Comparison of ENCODE assay signal across 15 mouse cellular contexts in genomic region chr8:10974659-10975058, GRCm38 (mm10). TPM values are rescaled to one million over a fixed set of nuclear protein-coding genes. Genes with fewer than 3 reads are reported as not detected.
DNase-seq lines count a peak whose midpoint lies in the region; ATAC-seq and TF ChIP-seq lines count a peak whose summit lies in the region.
"Had no signal": no experiment of that assay in that cellular context is flagged by ENCODE, and none has a peak within 500 bp of the region (broad histone marks: within the 10 kb centered on the region; RNA-seq: fewer than 3 reads in every experiment).

No protein-coding gene starts in this region.

- DNase-seq in heart, adult 9 months (ENCODE audit: low spot score in 2 of 2): no peak
- peak; percentile 66 for DNase-seq in lung, embryonic 14.5 days
- DNase-seq in lung, postnatal 36 days: no peak
- no peak for DNase-seq in ovary, adult 18-20 months (ENCODE audit: low spot score)
- DNase-seq in thymus, postnatal 0 days (ENCODE audit: low spot score): no peak
- DNase-seq: adrenal gland, postnatal 10 days; cerebellum, adult 9-11 months; forebrain, postnatal 0 days; gastrocnemius, postnatal 36 days; left cerebral cortex, postnatal 4 days had no signal

- H3K4me3 ChIP-seq in heart, embryonic 11.5 days (ENCODE audit: low read depth, low read length): no peak overlapping the region
- H3K4me3 ChIP-seq in lung, embryonic 14.5 days (ENCODE audit: low read depth, low read length): no peak overlapping the region
- H3K4me3 ChIP-seq in intestine, embryonic 15.5 days (replicated peaks): no peak overlapping the region
- H3K4me3 ChIP-seq in stomach, embryonic 14.5 days (ENCODE audit: low read depth, low read length): no peak overlapping the region
- H3K4me3 ChIP-seq: myocyte had no signal

- H3K27me3 ChIP-seq in heart, embryonic 11.5 days (ENCODE audit: control insufficient read depth, insufficient read depth, low read length): no peaks in the 10 kb centered on the region
- no peaks in the 10 kb centered on the region for H3K27me3 ChIP-seq in lung, embryonic 14.5 days (ENCODE audit: insufficient read depth, low read length)
- H3K27me3 ChIP-seq in intestine, embryonic 15.5 days (replicated peaks): no peaks in the 10 kb centered on the region
- H3K27me3 ChIP-seq in stomach, embryonic 14.5 days (ENCODE audit: control insufficient read depth, insufficient read depth, low read length): no peaks in the 10 kb centered on the region

- WGBS in heart, embryonic 11.5 days (ENCODE audit: insufficient replicate concordance): 16% methylated on average over 2 of the region's 2 CpGs
- 4% methylated on average over 2 of the region's 2 CpGs for whole genome bisulfite sequencing in lung, embryonic 14.5 days
- WGBS in intestine, embryonic 15.5 days: 9% methylated on average over 2 of the region's 2 CpGs
- 7% methylated on average over 2 of the region's 2 CpGs for WGBS in stomach, embryonic 14.5 days

- H3K4me1 ChIP-seq in heart, embryonic 11.5 days (ENCODE audit: control insufficient read depth, insufficient read depth, low read length): peaks cover 48% of the 10 kb centered on the region
- H3K4me1 ChIP-seq in lung, embryonic 14.5 days (ENCODE audit: insufficient read depth): peaks cover 71% of the 10 kb centered on the region
- H3K4me1 ChIP-seq in intestine, embryonic 15.5 days (replicated peaks): peaks cover 54% of the 10 kb centered on the region
- peaks cover 63% of the 10 kb centered on the region for H3K4me1 ChIP-seq in stomach, embryonic 14.5 days (ENCODE audit: control insufficient read depth, insufficient read depth, low read length)

- peak overlapping the region; percentile 12; the same call in 1 of the 2 replicates for H3K27ac ChIP-seq in heart, embryonic 11.5 days (ENCODE audit: low read depth, low read length)
- peak overlapping the region; percentile 75 for H3K27ac ChIP-seq in lung, embryonic 14.5 days (ENCODE audit: low read depth)
- H3K27ac ChIP-seq in intestine, embryonic 15.5 days: peak overlapping the region; percentile 61
- peak overlapping the region; percentile 81 for H3K27ac ChIP-seq in stomach, embryonic 14.5 days (ENCODE audit: low read length)
- H3K27ac ChIP-seq: hindbrain, postnatal 0 days had no signal

- TF ChIP-seq CTCF in lung, embryonic 14.5 days (IDR thresholded peaks at IDR 0.05; ENCODE audit: low read depth): no peak

- no peaks in the 10 kb centered on the region for H3K36me3 ChIP-seq in heart, embryonic 11.5 days (ENCODE audit: control insufficient read depth, insufficient read depth, low read length)
- no peaks in the 10 kb centered on the region for H3K36me3 ChIP-seq in lung, embryonic 14.5 days (ENCODE audit: insufficient read depth)
- H3K36me3 ChIP-seq in intestine, embryonic 15.5 days: no peaks in the 10 kb centered on the region
- H3K36me3 ChIP-seq in stomach, embryonic 14.5 days (ENCODE audit: control insufficient read depth, insufficient read depth, low read length): no peaks in the 10 kb centered on the region

- H3K9me3 ChIP-seq in heart, embryonic 11.5 days (replicated peaks; ENCODE audit: control insufficient read depth, low read length): no peaks in the 10 kb centered on the region
- no peaks in the 10 kb centered on the region for H3K9me3 ChIP-seq in lung, embryonic 14.5 days (ENCODE audit: low read depth, low read length)
- no peaks in the 10 kb centered on the region for H3K9me3 ChIP-seq in intestine, embryonic 15.5 days
- H3K9me3 ChIP-seq in stomach, embryonic 14.5 days (ENCODE audit: control insufficient read depth, low read depth, low read length): no peaks in the 10 kb centered on the region

- ATAC-seq in heart, embryonic 11.5 days (replicated peaks; ENCODE audit: insufficient number of reproducible peaks, low FRiP score, low TSS enrichment): no peak
- ATAC-seq in lung, embryonic 14.5 days (ENCODE audit: insufficient read depth): peak; percentile 64
- peak; percentile 37; the same call in 1 of the 2 replicates for ATAC-seq in intestine, embryonic 15.5 days
- peak; percentile 57; the same call in 1 of the 2 replicates for ATAC-seq in stomach, embryonic 14.5 days (ENCODE audit: insufficient number of reproducible peaks, insufficient read depth, low FRiP score, low read depth)
- ATAC-seq: forebrain, postnatal 0 days; hindbrain, postnatal 0 days had no signal

- H3K4me2 ChIP-seq in heart, embryonic 11.5 days: no peak overlapping the region
- H3K4me2 ChIP-seq in lung, embryonic 14.5 days: no peak overlapping the region
- H3K4me2 ChIP-seq in intestine, embryonic 15.5 days (replicated peaks): no peak overlapping the region
- H3K4me2 ChIP-seq in stomach, embryonic 14.5 days (replicated peaks; ENCODE audit: low read depth, low read length): no peak overlapping the region

- no peak overlapping the region for H3K9ac ChIP-seq in heart, embryonic 11.5 days (ENCODE audit: low read depth, low read length)
- no peak overlapping the region for H3K9ac ChIP-seq in lung, embryonic 14.5 days
- no peak overlapping the region for H3K9ac ChIP-seq in intestine, embryonic 15.5 days
- H3K9ac ChIP-seq in stomach, embryonic 14.5 days (replicated peaks; ENCODE audit: low read depth, low read length): no peak overlapping the region
- H3K9ac ChIP-seq: forebrain, postnatal 0 days had no signal

RNA-seq across cellular contexts. Expression of gene Irs2, which starts 33.6 kb away (rescaled TPM):
- 4.4 and 5.0 TPM in 2 replicates for polyA plus RNA-seq in heart, embryonic 11.5 days (2014; fragmentation: Nextera tagmentation; extraction: Ambion mirVana)
- polyA plus RNA-seq in lung, embryonic 14.5 days (2014; fragmentation: Nextera tagmentation; extraction: Ambion mirVana): 5.7 TPM in 2 replicates
- 6.1 and 7.2 TPM in 2 replicates for polyA plus RNA-seq in intestine, embryonic 15.5 days (2015; fragmentation: Nextera tagmentation; extraction: Ambion mirVana)
- polyA plus RNA-seq in stomach, embryonic 14.5 days (2014; fragmentation: Nextera tagmentation; extraction: Ambion mirVana): 4.6 and 5.0 TPM in 2 replicates
- 4.5 TPM in 2 replicates for polyA plus RNA-seq in thymus, postnatal 0 days (2015; fragmentation: Nextera tagmentation; extraction: Ambion mirVana)

Comparison
In these comparisons a context has a peak if more than half of its experiments do, and no peak if none do; other contexts are left out.
1. H3K27ac ChIP-seq: peak in every context shown above with its lines; median percentile 81 in stomach, embryonic 14.5 days; 75 in lung, embryonic 14.5 days; 61 in intestine, embryonic 15.5 days; 12 in heart, embryonic 11.5 days.